Mouse (Mus musculus) limb, embryonic 10.5 days (tissue): ENCODE results near the gene Cpsf7. TPM values are rescaled to one million over a fixed set of nuclear protein-coding genes. Genes with fewer than 3 reads are reported as not detected.
A peak's percentile ranks its signal among the peaks of the same experiment; 100 is the strongest.
"Not testable (repeated sequence)": the region's sequence is repeated elsewhere in the genome, so short reads cannot be mapped to it uniquely, and the experiment has no call there.

Experiments
- DNase-seq: peaks from one replicate; pipeline ENCODE4 v3.0.0-alpha.2; 2017; ENCODE audit warnings: low spot score
- H3K27ac ChIP-seq: fragments of 300-500 bp; sonication (generic); 2 replicates; pipeline ENCODE4 v1.5.1; 2016; ENCODE audit warnings: mild to moderate bottlenecking
- H3K27me3 ChIP-seq: fragments of 300-500 bp; sonication (generic); 2 replicates; pipeline ENCODE4 v1.6.1; 2016; ENCODE audit warnings: low read depth, mild to moderate bottlenecking; ENCODE audit not compliant: poor library complexity, severe bottlenecking
- H3K36me3 ChIP-seq: fragments of 300-500 bp; sonication (generic); 2 replicates; pipeline ENCODE4 v1.6.1; 2016; ENCODE audit warnings: mild to moderate bottlenecking, moderate library complexity
- H3K4me1 ChIP-seq: fragments of 300-500 bp; sonication (generic); 2 replicates; pipeline ENCODE4 v1.6.1; 2016
- H3K4me3 ChIP-seq: fragments of 300-500 bp; sonication (generic); 2 replicates; pipeline ENCODE4 v1.5.1; 2016; ENCODE audit warnings: mild to moderate bottlenecking, moderate library complexity
- H3K9me3 ChIP-seq: fragments of 300-500 bp; sonication (generic); replicated peaks from 2 replicates; pipeline ENCODE4 v1.6.1; 2016; ENCODE audit warnings: mild to moderate bottlenecking
- WGBS: fragments of 180-500 bp; shearing (Covaris S2); methylation state at CpG from one replicate; pipeline ENCODE4 v1.1.7; 2016; 5-methylcytosine and 5-hydroxymethylcytosine counted together
- polyA plus RNA-seq: library from polyadenylated mRNA; unstranded; fragments of >200 nt; fragmentation: Nextera tagmentation; extraction: Ambion mirVana; gene quantifications from 2 replicates; pipeline ENCODE4 v1.2.1, GENCODE M21; 2016

The Cpsf7 gene
- polyA plus RNA-seq, 1 experiment from 2014 or later: 58.2 TPM

- Histone ChIP-seq H3K27ac (no peak overlapping the region), H3K4me3 (peak overlapping the region; percentile 80), H3K36me3 (peaks cover 24% of the 10 kb centered on the region), H3K27me3 (no peaks in the 10 kb centered on the region), H3K4me1 (peaks cover 22% of the 10 kb centered on the region), H3K9me3 (no peaks in the 10 kb centered on the region)
- no peak for DNase-seq
- 85% methylated on average over 5 of the region's 5 CpGs for WGBS
Observed at GRCm38 (mm10) chr19:10523483-10524080, 1.5 kb upstream of the Cpsf7 start.

DNA sequence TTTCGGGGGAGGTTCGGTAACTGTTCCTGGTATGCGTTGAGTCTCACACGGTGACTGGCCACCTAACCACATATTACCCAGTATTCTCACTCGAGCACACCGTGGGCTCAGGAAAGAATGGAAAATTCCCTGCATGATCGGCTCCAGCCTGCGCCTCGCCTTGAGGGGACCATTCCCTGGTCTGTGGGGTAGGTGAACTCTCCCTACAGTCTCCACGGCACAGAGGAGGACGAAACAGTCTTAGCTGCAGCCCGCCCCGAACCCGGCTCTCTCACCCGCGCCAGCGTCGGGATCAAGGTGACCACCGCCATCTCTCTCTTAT lies 321 bp upstream of the Cpsf7 start:
- Histone ChIP-seq H3K27me3 (no peaks in the 10 kb centered on the region), H3K9me3 (no peaks in the 10 kb centered on the region), H3K36me3 (peaks cover 34% of the 10 kb centered on the region), H3K27ac (peak overlapping the region; percentile 100), H3K4me1 (peaks cover 22% of the 10 kb centered on the region), H3K4me3 (peak overlapping the region; percentile 80)
- DNase-seq: no peak
- under 1% methylated on average over 19 of the region's 19 CpGs for WGBS

GRCm38 (mm10) chr19:10525910-10526309 lies 844 bp downstream of the Cpsf7 start, which contains the start of gene Sdhaf2:
Sdhaf2 (minus strand) TSS chr19:10526142.
- WGBS: under 1% methylated on average over 11 of the region's 11 CpGs
- H3K4me3 ChIP-seq: peak within 1 kb of the TSS; percentile 80
- H3K27ac ChIP-seq: peak within 1 kb of the TSS; percentile 100
- no peak for DNase-seq
- H3K9me3 ChIP-seq: no peaks in the 10 kb centered on the region
- peaks cover 22% of the 10 kb centered on the region for H3K4me1 ChIP-seq
- H3K27me3 ChIP-seq: no peaks in the 10 kb centered on the region
- peaks cover 46% of the 10 kb centered on the region for H3K36me3 ChIP-seq

DNA sequence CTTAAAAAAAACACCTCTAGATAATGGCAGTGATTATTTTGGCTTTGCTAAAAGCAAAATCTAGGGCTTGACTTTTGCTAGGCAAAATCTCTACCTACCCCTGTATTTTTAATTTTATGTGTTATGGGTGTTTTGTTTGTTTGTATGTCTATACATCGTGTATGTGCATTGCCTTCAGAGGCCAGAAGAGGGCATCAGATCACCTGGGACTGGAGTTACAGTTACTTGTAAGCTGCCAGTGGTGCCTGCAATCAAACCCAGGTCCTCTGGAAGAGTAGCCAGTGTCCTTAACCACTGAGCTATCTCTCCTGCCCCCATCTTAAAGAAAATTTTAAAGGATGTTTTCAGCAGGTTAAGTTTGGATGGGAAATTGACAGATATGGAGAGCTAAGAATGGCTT lies 5.0 kb downstream of the Cpsf7 start:
- Histone ChIP-seq H3K27me3 (no peaks in the 10 kb centered on the region), H3K4me3 (no peak overlapping the region), H3K27ac (no peak overlapping the region), H3K9me3 (no peaks in the 10 kb centered on the region), H3K36me3 (peaks cover 80% of the 10 kb centered on the region), H3K4me1 (peaks cover 13% of the 10 kb centered on the region)
- DNase-seq: no peak
- WGBS: 100% methylated on average over 1 of the region's 1 CpGs

DNA sequence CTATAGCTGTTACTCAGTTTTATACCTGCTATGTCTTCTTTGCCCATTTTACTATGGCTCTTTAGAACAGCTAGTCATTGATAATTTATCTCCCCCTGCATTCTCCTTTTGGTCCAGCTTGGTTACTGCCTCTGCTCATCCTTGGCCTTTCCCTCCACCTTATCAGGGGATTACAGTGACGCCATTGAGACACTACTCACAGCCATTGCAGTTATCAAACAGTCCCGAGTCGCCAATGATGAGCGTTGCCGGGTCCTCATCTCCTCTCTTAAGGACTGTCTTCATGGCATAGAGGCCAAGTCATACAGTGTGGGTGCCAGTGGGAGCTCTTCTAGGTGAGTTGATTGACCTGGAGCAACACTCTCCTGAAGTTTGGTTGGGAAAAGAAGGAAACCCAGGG lies 14.4 kb downstream of the Cpsf7 start:
- no peaks in the 10 kb centered on the region for H3K27me3 ChIP-seq
- H3K27ac ChIP-seq: no peak overlapping the region
- 94% methylated on average over 5 of the region's 5 CpGs for WGBS
- H3K4me3 ChIP-seq: no peak overlapping the region
- H3K9me3 ChIP-seq: no peaks in the 10 kb centered on the region
- DNase-seq: no peak
- H3K36me3 ChIP-seq: peaks cover 98% of the 10 kb centered on the region
- no peaks in the 10 kb centered on the region for H3K4me1 ChIP-seq

DNA sequence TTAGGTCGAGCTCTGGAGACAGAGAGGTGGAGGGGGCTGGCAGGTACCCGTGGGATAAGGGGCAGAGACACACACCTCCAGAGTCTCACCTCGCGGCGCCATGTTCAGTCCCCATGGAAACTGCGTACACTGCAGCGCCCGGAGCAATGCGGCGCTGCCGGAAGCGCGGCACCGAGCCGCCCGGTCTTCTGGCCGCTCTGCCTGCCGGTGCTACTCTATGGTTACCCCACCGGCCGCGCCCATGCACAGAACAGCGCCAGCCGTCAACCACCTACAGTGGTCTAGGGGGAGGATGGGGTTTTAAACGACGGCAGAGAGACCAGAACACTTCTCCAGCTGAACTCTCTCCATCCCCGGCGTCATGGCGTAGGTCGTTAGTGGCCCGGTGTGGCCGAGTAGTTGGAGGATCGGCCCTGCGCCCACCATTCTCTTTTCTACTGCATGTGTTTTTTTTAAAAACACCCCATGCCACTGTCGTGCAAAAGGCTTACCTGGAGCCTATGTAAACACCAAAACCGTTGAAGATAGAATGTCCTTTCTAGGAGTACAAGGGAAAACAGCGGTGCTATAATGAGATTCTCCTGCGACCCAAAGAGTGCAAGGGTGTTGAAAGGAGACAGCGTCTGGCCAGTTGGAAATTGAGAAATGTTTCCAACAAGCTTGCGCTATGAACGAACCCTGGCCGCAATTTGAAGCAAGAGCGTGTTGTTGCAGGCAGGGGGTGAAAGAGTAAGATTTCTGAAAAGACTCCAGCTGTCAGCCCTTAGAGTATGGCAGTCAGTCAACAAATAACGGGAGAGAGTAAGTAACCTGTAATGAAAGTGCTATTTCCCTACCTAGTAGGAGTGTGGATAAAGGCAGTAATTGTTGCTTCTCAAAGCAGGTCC lies 30.8 kb downstream of the Cpsf7 start, which contains the start of gene Tmem216:
TSS of gene Tmem216 (minus strand) at position 615 of the 887 bp plus-strand sequence.
- Histone ChIP-seq H3K36me3 (peaks cover 29% of the 10 kb centered on the region), H3K9me3 (no peaks in the 10 kb centered on the region), H3K27ac (peak within 1 kb of the TSS; percentile 85), H3K4me1 (peaks cover 17% of the 10 kb centered on the region), H3K27me3 (no peaks in the 10 kb centered on the region), H3K4me3 (peak within 1 kb of the TSS; percentile 72)
- WGBS: 2% methylated on average over 43 of the region's 43 CpGs
- DNase-seq: peak; percentile 87

DNA sequence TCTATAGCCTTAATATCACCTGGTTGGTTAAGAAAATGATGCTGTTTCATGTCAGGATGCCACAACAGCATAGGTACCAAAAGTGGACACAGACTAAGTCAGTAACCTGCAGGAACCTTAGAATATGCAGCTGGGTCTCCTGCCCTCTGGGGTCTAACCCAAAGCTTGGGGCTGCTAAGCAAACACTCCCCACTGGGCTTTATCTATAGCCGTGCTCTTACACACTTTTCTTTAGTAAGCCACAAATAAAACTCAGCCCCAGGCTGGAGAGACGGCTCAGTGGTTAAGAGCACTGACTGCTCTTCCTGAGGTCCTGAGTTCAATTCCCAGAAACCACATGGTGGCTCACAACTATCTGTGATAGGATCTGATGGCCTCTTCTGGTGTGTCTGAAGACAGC lies 31.9 kb downstream of the Cpsf7 start:
- no peaks in the 10 kb centered on the region for H3K27me3 ChIP-seq
- DNase-seq: no peak
- H3K4me1 ChIP-seq: peaks cover 17% of the 10 kb centered on the region
- H3K9me3 ChIP-seq: no peaks in the 10 kb centered on the region
- H3K36me3 ChIP-seq: peaks cover 18% of the 10 kb centered on the region
- H3K27ac ChIP-seq: no peak overlapping the region
- no peak overlapping the region for H3K4me3 ChIP-seq
- WGBS: 81% methylated on average over 2 of the region's 2 CpGs

DNA sequence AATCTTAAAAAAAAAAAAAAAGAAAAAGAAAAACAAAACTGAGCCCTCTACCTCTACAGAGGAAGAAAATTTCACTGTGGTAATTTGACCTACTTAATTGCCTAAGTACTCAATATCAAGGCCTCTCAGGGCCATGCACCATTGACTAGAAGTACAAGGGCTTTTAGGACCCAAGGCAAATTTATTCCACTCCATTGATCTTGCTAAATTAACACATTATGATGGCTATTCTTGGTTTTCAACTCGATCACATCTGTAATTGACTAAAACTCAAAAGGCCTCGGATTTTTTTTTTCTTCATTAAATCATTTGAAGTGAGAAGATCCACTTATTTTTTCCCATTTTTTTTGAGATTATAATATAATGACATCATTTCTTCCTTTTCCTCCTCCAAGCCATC lies 32.4 kb downstream of the Cpsf7 start:
- 87% methylated on average over 2 of the region's 2 CpGs for WGBS

DNA sequence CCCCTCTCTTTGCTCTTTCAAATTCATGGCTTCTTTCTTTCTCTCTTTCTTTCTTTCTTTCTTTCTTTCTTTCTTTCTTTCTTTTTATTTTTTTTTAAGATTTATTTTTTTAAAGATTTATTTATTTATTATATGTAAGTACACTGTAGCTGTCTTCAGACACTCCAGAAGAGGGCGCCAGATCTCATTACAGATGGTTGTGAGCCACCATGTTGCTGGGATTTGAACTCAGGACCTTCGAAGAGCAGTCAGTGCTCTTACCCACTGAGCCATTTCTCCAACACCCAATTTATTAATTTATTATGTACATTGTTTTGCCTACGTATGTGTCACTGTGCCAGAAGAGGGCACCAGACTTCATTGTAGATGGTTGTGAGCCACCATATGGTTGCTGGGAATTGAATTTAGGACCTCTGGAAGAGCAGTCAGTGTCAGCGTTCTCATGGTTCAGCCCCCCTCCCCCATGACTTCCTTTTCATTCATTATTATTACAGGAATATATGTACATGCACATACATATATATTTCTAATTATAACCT lies 32.8 kb downstream of the Cpsf7 start:
- not testable (repeated sequence) for H3K27ac ChIP-seq, H3K27me3 ChIP-seq, DNase-seq, H3K36me3 ChIP-seq, H3K4me3 ChIP-seq, H3K9me3 ChIP-seq
- peaks cover 17% of the 10 kb centered on the region for H3K4me1 ChIP-seq
- WGBS: 72% methylated on average over 4 of the region's 4 CpGs

More for the DNA sequence above, 32.4 kb downstream of the Cpsf7 start:
- Histone ChIP-seq H3K27ac (no peak overlapping the region), H3K9me3 (no peaks in the 10 kb centered on the region), H3K4me1 (peaks cover 17% of the 10 kb centered on the region), H3K4me3 (no peak overlapping the region), H3K36me3 (peaks cover 14% of the 10 kb centered on the region), H3K27me3 (no peaks in the 10 kb centered on the region)
- no peak for DNase-seq

DNA sequence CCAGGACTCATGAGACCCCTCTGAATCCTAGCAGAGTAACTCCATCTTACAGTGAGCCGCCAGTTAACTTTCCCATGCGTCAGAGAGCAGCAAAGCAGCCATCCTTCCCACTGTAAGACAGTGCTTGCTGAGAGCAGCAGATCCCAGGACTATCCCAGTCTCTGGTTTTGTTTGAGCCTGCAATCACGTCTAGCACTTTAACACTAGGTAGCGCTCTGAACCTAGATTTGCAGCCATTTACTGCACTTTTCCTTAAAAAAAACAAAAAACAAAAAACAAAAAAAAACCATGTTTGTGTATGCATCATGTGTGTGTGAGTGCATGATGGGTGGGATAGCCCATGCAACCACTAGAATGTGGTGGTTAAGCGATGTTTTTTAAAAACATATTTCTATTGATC lies 35.0 kb downstream of the Cpsf7 start:
- H3K9me3 ChIP-seq: no peaks in the 10 kb centered on the region
- no peak for DNase-seq
- WGBS: 35% methylated on average over 5 of the region's 5 CpGs

DNA sequence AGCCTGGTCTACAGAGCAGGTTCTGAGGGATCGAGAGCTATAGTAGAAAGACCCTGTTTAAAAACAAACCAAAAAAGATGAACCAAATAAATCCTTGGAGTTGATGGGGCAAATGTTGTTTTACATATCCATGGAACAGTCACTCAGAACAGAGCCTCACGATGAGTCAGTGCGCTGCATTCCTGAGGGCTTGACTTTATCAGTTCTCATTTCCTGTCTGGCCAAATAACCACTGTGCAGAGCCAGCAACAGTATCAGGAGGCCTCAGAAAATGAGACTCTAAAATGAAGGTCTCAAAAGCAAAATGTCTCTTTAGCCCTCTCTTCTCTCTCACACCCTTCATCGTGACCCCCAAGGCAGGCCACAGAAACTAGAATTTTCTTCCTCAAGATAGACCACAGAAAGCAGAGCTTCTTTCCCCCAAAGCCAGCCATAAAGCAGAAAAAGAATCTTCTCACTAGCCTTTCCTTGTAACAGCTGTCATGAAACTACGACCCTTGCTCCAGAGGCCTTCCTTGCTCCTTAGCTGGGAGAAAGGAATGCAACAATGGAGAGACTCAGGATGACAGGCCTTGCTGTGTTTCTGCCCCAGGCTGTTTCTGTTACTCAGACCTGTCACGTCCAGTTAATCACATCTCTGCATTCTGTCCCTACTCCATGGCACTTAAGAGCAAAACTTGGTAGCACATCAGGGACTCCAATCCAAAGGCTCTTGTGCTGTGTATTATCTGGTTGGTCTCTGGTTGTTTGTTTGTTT lies 36.7 kb downstream of the Cpsf7 start:
- Histone ChIP-seq H3K27ac (no peak overlapping the region), H3K36me3 (no peaks in the 10 kb centered on the region), H3K4me3 (no peak overlapping the region), H3K9me3 (no peaks in the 10 kb centered on the region), H3K4me1 (no peaks in the 10 kb centered on the region), H3K27me3 (no peaks in the 10 kb centered on the region)
- WGBS: 63% methylated on average over 6 of the region's 6 CpGs
- DNase-seq: no peak

More for the DNA sequence above, 35.0 kb downstream of the Cpsf7 start:
- Histone ChIP-seq H3K27me3 (no peaks in the 10 kb centered on the region), H3K4me1 (peaks cover 10% of the 10 kb centered on the region), H3K4me3 (no peak overlapping the region), H3K36me3 (no peaks in the 10 kb centered on the region), H3K27ac (no peak overlapping the region)

- Histone ChIP-seq H3K27me3 (no peaks in the 10 kb centered on the region), H3K4me3 (no peak overlapping the region), H3K27ac (no peak overlapping the region), H3K9me3 (no peaks in the 10 kb centered on the region), H3K4me1 (no peaks in the 10 kb centered on the region), H3K36me3 (no peaks in the 10 kb centered on the region)
- WGBS: 71% methylated on average over 5 of the region's 5 CpGs
- DNase-seq: no peak
Observed at GRCm38 (mm10) chr19:10562351-10562750, 37.3 kb downstream of the Cpsf7 start.
